Mouse (Mus musculus) Patski (cell line): ENCODE results near the gene Cnp. TPM values are rescaled to one million over a fixed set of nuclear protein-coding genes. Genes with fewer than 3 reads are reported as not detected.

Experiments
- ATAC-seq: fragments of 100-300 bp; one replicate; pipeline ENCODE4 v1.8.0; 2021
- CTCF ChIA-PET: fragments of 350-600 bp; sonication (Branson Sonifier 250); formaldehyde crosslinking; loops from one replicate; lab custom pipeline; 2022; ENCODE audit warnings: inconsistent platforms; lab: Charles Lee
- POLR2A ChIA-PET: fragments of 350-600 bp; sonication (Branson Sonifier 250); formaldehyde crosslinking; loops from one replicate; lab custom pipeline; 2022; ENCODE audit warnings: antibody characterized with exemption, inconsistent platforms; lab: Charles Lee
- DNase-seq: peaks from one replicate; pipeline ENCODE4 v3.0.0-alpha.2; 2011; ENCODE audit warnings: low read depth, low spot score
- H3K27me3 ChIP-seq: fragments of 371-371 bp; one replicate; pipeline ENCODE4 v1.5.1; 2021
- CTCF ChIP-seq: fragments of 100-300 bp; IDR thresholded peaks from one replicate; pipeline ENCODE4 v1.5.1; 2021
- in situ Hi-C: fragments of 300-500 bp; cut with MboI; formaldehyde crosslinking; loops from 3 replicates; pipeline ENCODE4 v1.11.1; 2018; ENCODE audit warnings: low pct_unique_long_range_greater_than_20kb, mixed read lengths
- polyA plus RNA-seq: library from polyadenylated mRNA; unstranded; gene quantifications from one replicate; pipeline ENCODE4 v1.2.3, GENCODE M21; 2021

Cnp gene
- polyA plus RNA-seq, 1 experiment from 2014 or later, result 17.9 TPM

DNA sequence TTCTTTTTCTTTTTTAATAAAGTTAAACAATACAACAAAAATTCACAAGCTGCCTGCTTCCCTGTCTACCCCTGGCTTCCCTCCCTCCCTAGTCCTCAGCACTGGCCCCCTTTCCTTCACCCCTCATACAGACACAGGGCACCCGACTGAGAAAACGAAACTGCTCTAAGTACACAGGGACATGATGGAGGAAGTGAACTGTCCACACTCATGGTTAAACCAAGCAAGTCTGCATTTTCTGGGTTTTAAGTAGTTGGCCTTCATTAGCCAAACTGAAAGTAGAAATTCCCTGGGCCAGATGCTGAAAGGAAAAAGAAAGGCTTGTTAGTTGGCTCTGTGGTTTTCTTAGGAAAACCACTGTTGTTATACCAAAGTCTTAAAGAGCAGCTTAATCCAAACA, 8.1 kb downstream of the Cnp start:
- in situ Hi-C loops, result no loop called here
- ChIA-PET CTCF (no interaction called here), POLR2A (interaction anchor here (0.6 kb wide), 1 partner anchor 99 kb away, joined by 3 read pairs; no protein-coding TSS in a partner anchor)
- DNase-seq (no peak), ATAC-seq (no peak)
- H3K27me3 ChIP-seq, result no peaks in the 10 kb centered on the region
- no peak for TF ChIP-seq CTCF

DNA sequence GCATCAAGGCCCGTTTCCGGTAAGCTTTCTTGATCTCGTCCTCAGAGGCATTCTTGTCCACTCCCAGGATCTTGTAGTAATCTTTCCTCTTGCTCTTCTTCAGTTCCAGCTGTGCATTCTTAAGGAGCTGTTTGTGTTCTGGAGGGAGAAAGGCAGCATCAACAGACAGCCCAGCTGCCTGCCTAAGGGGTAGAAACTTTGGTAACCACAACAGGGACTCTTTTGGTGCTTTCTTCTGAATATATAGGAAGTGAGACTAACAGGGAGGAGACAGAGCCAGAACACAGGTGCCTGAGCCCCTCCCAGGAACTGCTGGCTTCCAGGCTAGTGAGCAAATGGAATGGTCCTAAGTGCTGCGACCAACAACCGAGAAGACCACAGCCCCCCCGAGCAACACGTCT, 9.9 kb downstream of the Cnp start:
- no peak for TF ChIP-seq CTCF
- in situ Hi-C loops, result no loop called here
- CTCF ChIA-PET, result no interaction called here
- no peaks in the 10 kb centered on the region for H3K27me3 ChIP-seq
- POLR2A ChIA-PET, result no interaction called here
- ATAC-seq, result no peak
- no peak for DNase-seq

DNA sequence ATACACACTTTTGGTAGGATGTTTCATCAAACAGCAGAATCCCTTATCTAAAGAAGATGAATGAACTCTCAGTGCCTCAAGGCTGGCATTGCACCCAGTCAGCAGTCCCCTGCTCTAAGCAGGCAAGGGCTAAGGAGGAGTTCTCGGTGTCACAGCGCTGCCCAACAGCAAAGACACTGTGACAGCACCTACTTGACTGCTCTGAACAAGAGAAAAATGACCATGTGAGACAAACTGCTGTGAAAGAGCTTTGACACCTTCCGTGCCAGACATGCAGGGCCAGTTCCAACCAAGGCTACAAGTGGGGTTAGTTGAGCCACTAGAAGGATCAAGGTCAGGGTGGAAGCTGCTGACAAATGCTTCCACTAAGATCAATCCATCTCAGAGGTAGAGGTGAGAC, 10.4 kb downstream of the Cnp start:
- no peaks in the 10 kb centered on the region for H3K27me3 ChIP-seq
- TF ChIP-seq CTCF, result no peak
- CTCF ChIA-PET, result no interaction called here
- in situ Hi-C loops, result no loop called here
- POLR2A ChIA-PET, result no interaction called here
- no peak for ATAC-seq
- DNase-seq, result no peak

GRCm38 (mm10) chr11:100588462-100588861, 13.8 kb downstream of the Cnp start:
- DNase-seq (no peak), ATAC-seq (no peak)
- no peak for TF ChIP-seq CTCF
- no peaks in the 10 kb centered on the region for H3K27me3 ChIP-seq
- CTCF ChIA-PET, result no interaction called here
- in situ Hi-C loops, result no loop called here
- POLR2A ChIA-PET, result no interaction called here

GRCm38 (mm10) chr11:100592346-100593046, 17.8 kb downstream of the Cnp start:
- ChIA-PET CTCF (interaction anchor here (1.7 to 3.6 kb wide), 2 partner anchors 11 to 34 kb away, joined by 4 to 11 read pairs; no protein-coding TSS in a partner anchor), POLR2A (interaction anchor here (1.0 to 1.9 kb wide), 2 partner anchors 17 to 26 kb away, joined by 3 to 5 read pairs; partner anchors contain the start of gene Nkiras2)
- no peak for DNase-seq
- no peaks in the 10 kb centered on the region for H3K27me3 ChIP-seq
- no peak for TF ChIP-seq CTCF
- in situ Hi-C loops, result no loop called here
- ATAC-seq, result no peak

DNA sequence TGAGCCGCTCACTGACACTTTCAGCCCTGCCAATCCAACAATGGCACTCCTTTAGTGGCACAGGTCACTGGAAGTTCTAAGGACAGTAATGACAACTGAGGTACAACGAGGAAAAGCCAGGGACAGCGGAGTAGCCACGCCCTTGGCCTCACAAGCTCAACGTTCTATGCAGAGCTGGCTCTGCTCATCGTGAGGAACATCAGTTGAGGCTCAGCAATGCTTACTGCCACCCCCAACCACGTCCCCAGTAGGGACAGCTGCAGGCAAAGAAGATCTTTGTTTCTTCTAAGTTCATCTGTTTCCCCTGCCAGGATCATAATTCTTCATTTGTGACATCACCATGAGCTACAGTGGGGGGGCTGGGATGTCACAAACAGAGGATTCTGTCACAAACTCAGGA, 19.9 kb downstream of the Cnp start:
- H3K27me3 ChIP-seq, result no peaks in the 10 kb centered on the region
- CTCF ChIA-PET, result interaction anchor here (1.2 to 3.6 kb wide), 2 partner anchors 13 to 18 kb away, joined by 3 to 11 read pairs; no protein-coding TSS in a partner anchor
- TF ChIP-seq CTCF, result no peak
- ATAC-seq (no peak), DNase-seq (no peak)
- POLR2A ChIA-PET, result interaction anchor here (1.2 kb wide), 1 partner anchor 16 kb away, joined by 3 read pairs; no protein-coding TSS in a partner anchor
- in situ Hi-C loops, result no loop called here

GRCm38 (mm10) chr11:100595533-100595932, 20.8 kb downstream of the Cnp start:
- ATAC-seq (no peak), DNase-seq (no peak)
- in situ Hi-C loops, result no loop called here
- TF ChIP-seq CTCF, result no peak
- H3K27me3 ChIP-seq, result no peaks in the 10 kb centered on the region
- ChIA-PET POLR2A (no interaction called here), CTCF (interaction anchor here (1.2 kb wide), 1 partner anchor 19 kb away, joined by 3 read pairs; no protein-coding TSS in a partner anchor)

DNA sequence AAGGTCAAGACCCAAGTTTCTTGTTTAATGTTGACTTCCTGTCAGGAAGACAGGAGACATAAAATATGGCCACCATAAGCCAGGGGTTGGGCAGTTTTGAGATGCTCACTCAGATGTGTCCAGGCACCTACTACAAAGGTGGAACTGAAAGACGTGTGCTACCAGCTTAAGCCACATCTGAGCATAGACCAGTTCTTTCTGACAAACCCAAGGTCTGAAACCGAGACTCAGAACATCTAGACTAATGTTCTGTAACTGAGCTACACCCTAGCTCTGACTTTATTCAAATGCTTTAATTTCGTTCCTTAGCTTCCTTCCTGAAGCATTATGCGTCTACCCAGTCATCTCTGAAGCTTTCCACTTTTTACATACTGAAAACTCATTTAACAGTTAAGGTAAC, 23.4 kb downstream of the Cnp start:
- TF ChIP-seq CTCF, result no peak
- ChIA-PET CTCF (no interaction called here), POLR2A (interaction anchor here (0.6 kb wide), 1 partner anchor 331 kb away, joined by 3 read pairs; no protein-coding TSS in a partner anchor)
- DNase-seq (no peak), ATAC-seq (no peak)
- in situ Hi-C loops, result no loop called here
- no peaks in the 10 kb centered on the region for H3K27me3 ChIP-seq

- TF ChIP-seq CTCF, result no peak
- in situ Hi-C loops, result no loop called here
- ATAC-seq (no peak), DNase-seq (no peak)
- H3K27me3 ChIP-seq, result no peaks in the 10 kb centered on the region
- ChIA-PET CTCF (interaction anchor here (1.4 to 1.5 kb wide), 2 partner anchors 10 to 29 kb away, joined by 3 read pairs; no protein-coding TSS in a partner anchor), POLR2A (no interaction called here)
Observed at GRCm38 (mm10) chr11:100601372-100601771, 26.7 kb downstream of the Cnp start.

- no peak for TF ChIP-seq CTCF
- in situ Hi-C loops, result no loop called here
- DNase-seq (no peak), ATAC-seq (no peak)
- POLR2A ChIA-PET, result no interaction called here
- H3K27me3 ChIP-seq, result no peaks in the 10 kb centered on the region
- CTCF ChIA-PET, result interaction anchor here (0.6 kb wide), 1 partner anchor 9 kb away, joined by 3 read pairs; no protein-coding TSS in a partner anchor
Observed at GRCm38 (mm10) chr11:100603155-100603554, 28.5 kb downstream of the Cnp start.

GRCm38 (mm10) chr11:100603813-100604212, 29.1 kb downstream of the Cnp start:
- ATAC-seq, result no peak

More at GRCm38 (mm10) chr11:100603813-100604212, 29.1 kb downstream of the Cnp start:
- DNase-seq, result no peak
- no peak for TF ChIP-seq CTCF
- in situ Hi-C loops, result no loop called here
- CTCF ChIA-PET, result interaction anchor here (0.6 kb wide), 1 partner anchor 8 kb away, joined by 3 read pairs; no protein-coding TSS in a partner anchor
- H3K27me3 ChIP-seq, result no peaks in the 10 kb centered on the region
- POLR2A ChIA-PET, result no interaction called here
